Mouse (Mus musculus) left cerebral cortex, postnatal 10 days (tissue): ENCODE measurements around the gene Il9r. TPM values are rescaled to one million over a fixed set of nuclear protein-coding genes. Genes with fewer than 3 reads are reported as not detected.

Experiments
- DNase-seq, 2 experiments: peaks; one replicate each; pipeline ENCODE4 v3.0.0; 2021 to 2022; ENCODE audit warnings: low spot score in 2 of 2, mixed read lengths in 1 of 2; ENCODE audit errors: extremely low spot score in 1 of 2
- intact Hi-C: fragments of 180-260 bp; cut with DNase I; formaldehyde crosslinking; loops from one replicate; pipeline ENCODE4 v1.15.1; 2025
- total RNA-seq, 2 experiments: library from RNA; stranded (reverse); gene quantifications; 2 replicates each; pipeline ENCODE4 v1.2.3; 2021

The Il9r gene
- total RNA-seq, 2 experiments from 2014 or later: not detected

GRCm38 (mm10) chr11:32184469-32184868, 15.6 kb downstream of the Il9r start:
- no peak for DNase-seq
- intact Hi-C loops: loop anchor here (5.0 kb wide), 4 partner anchors 53 to 963 kb away; partner anchors contain the start of genes Fgf18 and Hbq1b

- intact Hi-C loops: loop anchor here (5.0 kb wide), 4 partner anchors 55 to 965 kb away; partner anchors contain the start of genes Fgf18 and Hbq1b
- peak; percentile 87 for DNase-seq
These were observed 17.9 kb downstream of the Il9r start for GRCm38 (mm10) chr11:32181973-32182868.

DNA sequence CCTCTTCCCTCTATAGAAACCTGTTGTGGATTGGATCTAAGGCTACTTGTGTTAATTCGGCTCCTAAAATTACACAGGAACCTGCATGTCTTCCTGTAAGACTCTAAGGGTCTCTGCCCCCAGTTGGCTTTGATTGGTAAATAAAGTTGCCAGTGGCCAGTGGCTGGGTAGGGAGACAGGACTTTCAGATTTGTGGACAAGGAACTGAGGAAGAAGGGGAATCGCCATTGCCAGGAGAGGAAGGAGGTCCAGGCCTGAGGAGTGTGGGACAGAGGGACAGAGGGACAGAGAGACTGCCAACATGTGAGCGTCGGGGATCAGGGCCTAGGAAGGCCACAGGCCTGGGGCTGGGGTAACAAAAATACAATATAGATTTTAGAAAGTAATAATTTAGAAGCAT, 18.8 kb downstream of the Il9r start:
- intact Hi-C loops: loop anchor here (5.0 kb wide), 4 partner anchors 56 to 966 kb away; partner anchors contain the start of genes Fgf18 and Hbq1b
- DNase-seq: no peak

DNA sequence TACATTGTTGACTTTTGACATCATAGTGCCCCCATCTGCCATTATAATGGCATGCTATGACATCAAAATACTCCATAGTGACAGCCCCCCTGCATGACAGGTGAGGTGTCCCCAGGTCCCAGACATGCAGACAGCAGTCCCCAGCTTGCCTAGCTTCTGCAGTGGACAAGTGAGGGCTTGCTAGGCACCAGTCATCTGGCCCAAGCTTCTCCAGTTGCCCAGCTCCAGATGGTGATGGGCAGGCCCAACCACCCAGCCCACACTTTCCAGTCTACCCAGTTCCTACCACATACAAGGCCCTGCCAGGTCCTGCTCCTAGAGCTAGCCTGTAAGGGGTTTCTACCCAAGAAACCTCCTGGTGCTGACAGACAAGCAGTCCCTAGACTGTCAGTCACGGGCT, 21.6 kb downstream of the Il9r start:
- no peak for DNase-seq
- intact Hi-C loops: no loop called here

- intact Hi-C loops: loop anchor here (10.0 kb wide), 1 partner anchor 492 kb away; the partner anchor contains the start of gene Bod1
- no peak for DNase-seq
These were observed 33.4 kb downstream of the Il9r start for GRCm38 (mm10) chr11:32166683-32167082.

GRCm38 (mm10) chr11:32161922-32162804, 37.9 kb downstream of the Il9r start:
- intact Hi-C loops: loop anchor here (2.0 to 10.0 kb wide), 2 partner anchors 161 to 487 kb away; partner anchors contain the start of genes Bod1 and Nsg2
- DNase-seq: peak; percentile 87 to 88

- DNase-seq: peak in 1 of 2 experiments; percentile 41
- intact Hi-C loops: loop anchor here (10.0 kb wide), 1 partner anchor 487 kb away; the partner anchor contains the start of gene Bod1
These were observed 38.6 kb downstream of the Il9r start for GRCm38 (mm10) chr11:32161500-32161899.

GRCm38 (mm10) chr11:32160341-32160740, 39.7 kb downstream of the Il9r start:
- no peak for DNase-seq
- intact Hi-C loops: loop anchor here (10.0 kb wide), 1 partner anchor 486 kb away; the partner anchor contains the start of gene Bod1

DNA sequence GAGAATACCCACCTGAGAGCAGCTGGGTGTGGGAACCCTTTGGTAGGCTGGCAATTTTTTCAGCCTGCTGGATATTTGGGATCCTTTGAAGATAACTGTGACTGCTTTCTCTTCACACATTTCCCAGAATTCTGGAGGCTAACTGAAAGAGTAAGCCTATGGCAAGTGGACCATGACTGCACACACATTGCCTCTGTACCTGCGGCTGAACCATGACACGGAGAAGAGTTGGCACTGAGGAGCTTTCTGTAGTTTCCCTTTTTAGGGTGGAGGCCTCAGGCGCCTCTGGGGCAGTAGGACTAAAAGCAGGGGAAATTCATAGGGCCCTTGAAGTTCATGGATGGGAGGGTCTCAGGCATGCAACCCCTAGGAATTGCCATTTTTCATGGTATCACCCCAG, 40.9 kb downstream of the Il9r start:
- intact Hi-C loops: loop anchor here (10.0 kb wide), 1 partner anchor 94 kb away; no protein-coding TSS in a partner anchor
- DNase-seq: no peak

DNA sequence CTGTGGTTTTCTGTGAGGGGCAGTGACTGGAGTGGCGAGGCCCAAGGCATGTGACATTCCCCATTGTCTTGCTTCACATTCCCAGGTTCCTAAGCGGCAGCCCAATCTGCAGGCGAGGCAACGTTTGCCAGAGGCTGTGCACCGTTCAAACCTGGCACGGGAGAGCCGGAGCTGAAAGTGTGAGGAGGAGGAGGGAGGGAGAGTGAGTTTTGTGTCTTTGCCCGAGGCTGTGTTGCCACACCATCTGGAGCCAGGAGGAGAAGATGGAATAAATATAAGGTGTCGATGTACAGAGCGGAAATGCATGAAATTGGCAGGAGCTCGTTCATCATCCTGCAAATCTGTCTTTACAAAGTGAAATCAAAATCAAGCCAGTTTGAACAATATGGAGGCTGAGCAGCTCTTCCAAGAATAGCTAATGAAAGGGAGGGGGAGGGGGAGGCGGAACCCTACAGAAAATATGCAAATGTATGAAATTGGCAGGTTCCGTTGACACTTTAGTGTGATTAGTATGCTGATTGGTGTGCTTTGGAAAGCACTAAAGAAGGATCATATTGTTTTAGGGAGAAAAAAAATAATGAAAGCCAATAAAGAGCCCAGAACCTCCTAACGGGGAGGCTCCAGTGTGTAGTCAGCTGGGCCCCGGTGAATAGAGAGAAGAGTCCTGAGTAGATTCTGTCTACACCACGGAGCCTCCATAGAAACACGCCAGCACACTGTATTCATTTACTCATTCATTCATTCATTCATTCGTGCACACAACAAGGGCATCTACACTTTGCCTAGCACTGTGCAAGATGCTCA, 42.1 kb downstream of the Il9r start:
- DNase-seq: peak; percentile 67 to 73
- intact Hi-C loops: loop anchor here (10.0 kb wide), 1 partner anchor 93 kb away; no protein-coding TSS in a partner anchor

DNA sequence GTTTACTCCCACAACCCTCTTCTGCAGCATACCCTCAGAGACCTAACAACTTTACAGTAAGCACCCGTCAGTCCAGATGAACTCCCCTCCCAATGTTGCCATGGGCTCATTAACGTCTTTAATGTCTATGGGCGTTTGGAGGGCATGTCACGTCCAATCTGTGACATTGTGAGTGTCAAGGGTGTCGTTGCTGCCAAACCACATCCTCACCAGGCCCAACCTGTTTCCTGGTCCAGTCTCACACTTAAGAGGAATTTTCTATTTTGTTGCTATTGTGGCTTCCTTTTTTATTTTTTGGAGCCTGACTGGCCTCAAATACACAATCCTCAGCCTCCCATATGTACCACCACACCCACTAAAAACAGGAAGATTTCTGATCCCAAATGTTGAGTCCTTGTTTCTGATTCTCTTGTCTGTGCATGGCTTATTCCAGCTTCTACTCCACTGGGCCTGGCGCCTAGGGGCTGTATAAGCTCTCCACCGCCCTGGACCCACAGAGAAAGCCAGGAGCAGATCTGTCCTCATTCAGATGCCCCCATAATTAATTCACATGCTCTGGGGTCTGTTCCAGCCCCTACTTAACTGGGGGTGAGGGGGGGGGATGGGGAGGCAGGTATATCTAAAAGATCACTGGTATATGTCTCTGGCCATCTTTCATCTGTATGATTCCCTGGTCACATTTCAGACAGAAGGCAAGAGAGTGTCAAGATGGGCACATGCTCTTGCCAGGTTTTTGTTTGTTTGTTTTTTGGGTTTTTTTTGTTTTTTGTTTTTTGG, 43.0 kb downstream of the Il9r start:
- intact Hi-C loops: loop anchor here (10.0 kb wide), 1 partner anchor 92 kb away; no protein-coding TSS in a partner anchor
- DNase-seq: no peak

DNA sequence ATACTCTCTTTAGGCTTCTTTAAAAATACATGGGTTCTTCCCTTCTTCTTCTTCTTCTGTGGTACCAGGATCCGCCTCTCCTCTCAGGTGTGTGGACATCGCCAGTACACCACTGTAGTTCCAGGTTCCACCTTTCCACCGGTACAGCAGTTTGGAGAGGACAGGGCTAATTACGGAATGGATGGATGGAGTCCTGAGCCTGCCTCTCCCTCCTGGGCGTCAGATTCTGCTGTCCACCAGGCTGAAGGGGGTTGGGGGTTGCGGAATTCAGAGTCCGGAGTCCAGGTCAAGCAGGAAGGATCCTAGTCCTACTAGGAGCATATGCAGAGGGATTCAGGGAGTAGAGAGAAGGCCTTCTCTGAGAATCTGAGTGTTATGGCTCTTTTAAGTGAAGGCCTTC, 46.9 kb downstream of the Il9r start:
- intact Hi-C loops: loop anchor here (10.0 kb wide), 1 partner anchor 88 kb away; no protein-coding TSS in a partner anchor
- no peak for DNase-seq

DNA sequence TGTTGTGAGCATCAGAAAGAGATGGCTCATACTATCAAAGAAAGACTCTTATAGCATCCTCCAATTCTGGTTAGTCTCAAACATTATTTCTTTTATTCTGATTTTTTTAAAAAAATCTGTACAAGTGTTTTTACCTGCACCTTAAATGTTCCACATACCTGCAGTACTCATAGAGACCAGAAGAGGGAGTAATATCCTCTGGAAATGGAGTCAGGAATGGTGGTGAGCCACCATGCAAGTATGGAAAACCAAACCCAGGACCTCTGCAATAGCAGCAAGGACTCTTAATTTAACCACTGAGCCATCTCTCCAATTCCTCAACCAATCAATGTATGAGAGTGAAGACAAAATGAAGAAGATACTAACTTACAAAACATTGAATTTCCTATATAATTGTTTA, 47.3 kb downstream of the Il9r start:
- DNase-seq: no peak
- intact Hi-C loops: loop anchor here (10.0 kb wide), 1 partner anchor 88 kb away; no protein-coding TSS in a partner anchor

GRCm38 (mm10) chr11:32151243-32151642, 48.8 kb downstream of the Il9r start:
- DNase-seq: no peak
- intact Hi-C loops: loop anchor here (10.0 kb wide), 1 partner anchor 86 kb away; no protein-coding TSS in a partner anchor

GRCm38 (mm10) chr11:32149605-32150004, 50.5 kb downstream of the Il9r start:
- intact Hi-C loops: loop anchor here (10.0 kb wide), 1 partner anchor 85 kb away; no protein-coding TSS in a partner anchor
- DNase-seq: no peak

GRCm38 (mm10) chr11:32142771-32143170, 57.3 kb downstream of the Il9r start:
- intact Hi-C loops: no loop called here
- DNase-seq: no peak
